Mouse (Mus musculus) left cerebral cortex, adult 2 months (tissue): ENCODE data around the gene Jtb. TPM values are rescaled to one million over a fixed set of nuclear protein-coding genes. Genes with fewer than 3 reads are reported as not detected.

Experiments used
- DNase-seq, 2 experiments: peaks; one replicate each; pipeline ENCODE4 v3.0.0; 2021 to 2022; ENCODE audit warnings: low spot score in 2 of 2, mixed read lengths in 1 of 2; ENCODE audit errors: extremely low spot score in 1 of 2
- H3K27ac ChIP-seq: fragments of 200-600 bp; 2 replicates; pipeline ENCODE4 v1.8.1; 2022
- H3K4me3 ChIP-seq: fragments of 200-600 bp; 2 replicates; pipeline ENCODE4 v1.8.1; 2022
- CTCF ChIP-seq: fragments of 200-600 bp; IDR thresholded peaks from 2 replicates; pipeline ENCODE4 v1.8.1; 2022; ENCODE audit warnings: antibody characterized with exemption, mild to moderate bottlenecking, moderate library complexity
- intact Hi-C: fragments of 180-260 bp; cut with DNase I; formaldehyde crosslinking; loops from one replicate; pipeline ENCODE4 v1.15.1; 2025
- total RNA-seq, 2 experiments: library from RNA; stranded (reverse); gene quantifications; 2 replicates each; pipeline ENCODE4 v1.2.3; 2021

Jtb gene
- total RNA-seq, 2 experiments from 2014 or later, result 43.8 to 49.5 TPM

GRCm38 (mm10) chr3:90265932-90266741 lies 34.7 kb downstream of the Jtb start:
- H3K4me3 ChIP-seq, result peak overlapping the region; percentile 97
- H3K27ac ChIP-seq, result peak overlapping the region; percentile 98
- no peak for TF ChIP-seq CTCF
- no peak for DNase-seq
- intact Hi-C loops, result loop anchor here (2.0 kb wide), 2 partner anchors 27 to 107 kb away; partner anchors contain the start of gene Gatad2b

GRCm38 (mm10) chr3:90266901-90267775 lies 35.7 kb downstream of the Jtb start:
- no peak for TF ChIP-seq CTCF
- Histone ChIP-seq H3K4me3 (no peak overlapping the region), H3K27ac (peak overlapping the region; percentile 57)
- no peak for DNase-seq
- intact Hi-C loops, result no loop called here

GRCm38 (mm10) chr3:90268190-90268589 lies 36.8 kb downstream of the Jtb start:
- DNase-seq, result no peak
- Histone ChIP-seq H3K4me3 (no peak overlapping the region), H3K27ac (no peak overlapping the region)
- no peak for TF ChIP-seq CTCF
- intact Hi-C loops, result no loop called here

- Histone ChIP-seq H3K4me3 (no peak overlapping the region), H3K27ac (no peak overlapping the region)
- no peak for DNase-seq
- intact Hi-C loops, result no loop called here
- no peak for TF ChIP-seq CTCF
Measured at GRCm38 (mm10) chr3:90268971-90269370, 37.6 kb downstream of the Jtb start.

GRCm38 (mm10) chr3:90270784-90271183 lies 39.4 kb downstream of the Jtb start:
- no peak for TF ChIP-seq CTCF
- H3K4me3 ChIP-seq, result no peak overlapping the region

GRCm38 (mm10) chr3:90272170-90272569 lies 40.8 kb downstream of the Jtb start:
- DNase-seq, result no peak
- intact Hi-C loops, result no loop called here
- no peak overlapping the region for H3K4me3 ChIP-seq
- no peak for TF ChIP-seq CTCF
- no peak overlapping the region for H3K27ac ChIP-seq

More at GRCm38 (mm10) chr3:90270784-90271183, 39.4 kb downstream of the Jtb start:
- H3K27ac ChIP-seq, result no peak overlapping the region
- intact Hi-C loops, result no loop called here
- DNase-seq, result no peak

GRCm38 (mm10) chr3:90273855-90274254 lies 42.5 kb downstream of the Jtb start:
- intact Hi-C loops, result no loop called here
- no peak for DNase-seq
- H3K27ac ChIP-seq, result no peak overlapping the region
- no peak overlapping the region for H3K4me3 ChIP-seq
- TF ChIP-seq CTCF, result no peak

- Histone ChIP-seq H3K4me3 (no peak overlapping the region), H3K27ac (no peak overlapping the region)
- no peak for DNase-seq
- TF ChIP-seq CTCF, result no peak
- intact Hi-C loops, result no loop called here
Measured at GRCm38 (mm10) chr3:90275286-90275685, 43.9 kb downstream of the Jtb start.

GRCm38 (mm10) chr3:90276858-90277257 lies 45.5 kb downstream of the Jtb start:
- TF ChIP-seq CTCF, result no peak
- H3K27ac ChIP-seq, result no peak overlapping the region
- H3K4me3 ChIP-seq, result no peak overlapping the region
- no peak for DNase-seq
- intact Hi-C loops, result no loop called here

GRCm38 (mm10) chr3:90277793-90278192 lies 46.4 kb downstream of the Jtb start:
- no peak for DNase-seq
- Histone ChIP-seq H3K27ac (no peak overlapping the region), H3K4me3 (no peak overlapping the region)
- intact Hi-C loops, result no loop called here
- TF ChIP-seq CTCF, result no peak

- no peak overlapping the region for H3K4me3 ChIP-seq
- DNase-seq, result no peak
- no peak for TF ChIP-seq CTCF
- H3K27ac ChIP-seq, result no peak overlapping the region
- intact Hi-C loops, result no loop called here
Measured at GRCm38 (mm10) chr3:90278211-90278610, 46.8 kb downstream of the Jtb start.

GRCm38 (mm10) chr3:90279216-90279615 lies 47.8 kb downstream of the Jtb start:
- Histone ChIP-seq H3K4me3 (no peak overlapping the region), H3K27ac (no peak overlapping the region)
- TF ChIP-seq CTCF, result no peak
- no peak for DNase-seq
- intact Hi-C loops, result no loop called here
